Mouse (Mus musculus) thymus, postnatal 4 days (tissue): ENCODE data around the gene Carf.

Experiments used
- DNase-seq: peaks from one replicate; pipeline ENCODE4 v3.0.0; 2021

Gene Carf

DNA sequence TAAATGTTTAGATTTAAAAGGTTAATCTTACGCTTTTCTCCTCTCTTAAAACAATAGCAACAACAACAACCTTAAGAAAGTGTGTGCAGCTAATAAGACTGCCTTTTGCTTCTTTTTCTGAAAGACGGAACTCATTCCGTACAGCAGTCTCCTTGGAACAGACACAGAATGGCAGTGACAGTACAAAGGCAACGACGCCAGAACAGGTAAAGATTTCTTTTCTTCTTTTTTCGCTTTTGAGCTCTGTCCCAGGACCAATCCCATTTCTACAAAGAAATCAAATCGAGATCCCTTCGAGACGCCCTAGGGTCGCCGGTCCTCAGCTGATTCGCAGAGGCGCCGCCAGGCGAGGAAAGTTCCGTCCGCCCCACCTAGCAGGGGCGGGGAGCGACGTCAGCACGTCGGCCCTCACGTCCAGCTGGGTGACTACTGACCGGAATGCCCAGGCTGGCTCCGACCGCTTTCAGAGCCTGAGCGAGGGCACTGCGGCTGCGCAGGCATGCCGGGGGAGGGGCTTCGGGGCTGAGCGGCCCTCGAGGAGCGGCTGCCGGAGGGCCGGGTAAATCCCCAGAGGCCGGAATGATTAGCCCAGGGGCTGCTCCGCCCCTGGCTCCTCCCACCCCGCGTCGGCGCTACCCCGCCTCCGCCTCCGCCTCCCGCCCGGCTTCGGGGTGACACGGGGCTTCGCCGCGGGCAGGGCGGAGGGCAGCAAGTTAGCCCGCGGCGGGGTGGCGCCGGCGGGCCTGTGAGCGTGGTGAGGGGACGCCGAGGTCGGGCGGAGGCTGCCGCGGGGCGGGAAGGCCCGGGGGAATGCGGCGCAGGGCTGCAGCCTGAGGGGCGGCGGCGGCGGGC is 82.1 kb downstream of the Carf start, which contains the start of gene Nbeal1:
Gene Nbeal1 (plus strand): TSS at position 668 of the 852 bp plus-strand sequence.
- DNase-seq: peak; percentile 95

DNA sequence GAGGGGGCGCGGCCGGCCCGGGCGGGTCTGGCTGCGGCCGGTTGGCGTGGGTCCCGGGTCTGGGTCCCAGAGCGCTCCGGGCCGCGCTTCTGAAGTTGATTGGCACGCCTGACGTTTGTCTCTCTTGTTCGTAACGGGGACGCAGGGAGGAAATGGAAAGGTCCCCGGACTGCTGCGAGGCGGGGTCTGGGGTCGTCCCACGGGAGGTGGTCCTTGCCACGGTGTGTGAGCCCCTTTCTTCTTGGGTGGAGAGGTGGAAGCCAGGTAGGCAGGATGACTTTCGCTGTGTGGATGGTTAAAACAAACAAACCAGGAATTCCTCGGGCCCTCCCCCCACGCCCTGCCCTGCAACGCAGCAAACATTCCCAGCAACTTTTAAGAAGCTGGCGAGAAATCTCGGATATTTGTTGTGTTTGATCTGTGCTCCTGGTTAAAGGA is 82.8 kb downstream of the Carf start:
- DNase-seq: no peak

DNA sequence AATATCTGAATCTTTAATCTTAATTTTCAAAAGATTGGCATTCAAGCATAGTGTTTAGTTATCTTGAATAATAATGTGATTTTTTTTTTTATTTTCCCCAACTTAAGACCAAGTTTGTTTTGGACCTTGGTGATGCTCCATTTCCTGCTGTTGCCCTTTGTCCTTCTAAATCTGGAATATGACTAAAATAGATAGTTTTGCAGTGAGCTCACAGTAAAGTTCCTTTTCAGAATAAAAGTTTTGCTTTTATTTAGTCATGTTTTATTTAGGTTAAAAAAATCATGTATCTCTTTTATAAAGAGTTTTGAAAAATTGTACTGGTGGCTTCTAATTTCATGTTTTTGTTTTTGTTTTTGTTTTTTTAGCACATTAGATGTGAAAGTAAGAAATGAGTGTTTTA is 90.4 kb downstream of the Carf start:
- no peak for DNase-seq

DNA sequence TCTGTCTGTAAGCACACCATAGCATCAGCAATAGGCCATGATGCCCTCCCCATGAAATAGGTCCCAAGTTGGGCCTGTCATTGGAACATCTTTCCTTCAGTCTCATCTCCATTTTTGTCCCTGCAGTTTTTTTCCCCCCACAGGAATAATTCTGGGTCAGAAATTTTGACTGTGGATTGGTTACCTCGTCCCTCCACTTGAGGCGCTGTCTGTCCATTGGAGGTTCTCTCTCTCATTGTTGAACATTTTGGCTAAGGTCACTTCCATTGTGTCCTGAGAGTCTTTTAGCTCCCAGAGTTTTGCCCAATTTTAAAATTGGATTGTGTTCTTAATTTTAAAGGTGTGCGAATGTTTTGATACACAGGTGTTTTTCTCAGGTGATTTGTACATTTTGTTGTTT is 98.8 kb downstream of the Carf start:
- DNase-seq: peak; percentile 57

DNA sequence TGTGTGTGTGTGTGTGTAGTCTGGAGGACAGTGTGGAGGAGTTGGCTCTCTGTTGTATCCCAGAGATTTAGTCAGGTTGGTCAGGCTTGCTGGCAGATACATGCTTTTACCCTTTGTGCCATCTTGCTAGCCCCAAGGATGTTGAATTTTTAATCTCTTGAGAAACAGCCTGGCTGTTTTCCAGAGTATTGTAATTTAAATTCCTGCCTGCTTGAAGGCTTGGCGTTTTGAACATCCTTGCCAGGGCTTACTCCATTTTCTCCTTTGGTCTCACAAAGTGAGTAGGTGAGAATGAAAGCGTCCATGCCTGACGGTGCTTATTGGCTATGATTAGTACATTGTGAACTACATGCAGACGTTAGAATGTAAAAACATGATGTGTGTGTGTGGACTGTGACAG is 101.0 kb downstream of the Carf start:
- no peak for DNase-seq
